Mouse (Mus musculus) embryonic facial prominence, embryonic 11.5 days (tissue): ENCODE measurements around the gene Abcb9. TPM values are rescaled to one million over a fixed set of nuclear protein-coding genes. Genes with fewer than 3 reads are reported as not detected.

ENCODE experiments used
- ATAC-seq: fragments of 200-750 bp; cut with Nextera tagmentation; replicated peaks from 2 replicates; pipeline ENCODE4 v1.8.0; 2017; ENCODE audit warnings: low read depth; ENCODE audit not compliant: insufficient number of reproducible peaks, low FRiP score, low TSS enrichment
- DNase-seq: peaks from one replicate; pipeline ENCODE4 v3.0.0-alpha.2; 2015; ENCODE audit warnings: low spot score
- H3K27ac ChIP-seq: fragments of 300-500 bp; sonication (generic); replicated peaks from 2 replicates; pipeline ENCODE4 v1.5.1; 2014; ENCODE audit warnings: mild to moderate bottlenecking, low read depth, low read length, control low read depth
- H3K27me3 ChIP-seq: fragments of 300-500 bp; sonication (generic); 2 replicates; pipeline ENCODE4 v1.6.1; 2014; ENCODE audit warnings: mild to moderate bottlenecking, low read length, moderate library complexity, mixed read lengths; ENCODE audit not compliant: control insufficient read depth, insufficient read depth
- H3K36me3 ChIP-seq: fragments of 300-500 bp; sonication (generic); replicated peaks from 2 replicates; pipeline ENCODE4 v1.6.1; 2014; ENCODE audit warnings: low read depth, mild to moderate bottlenecking, low read length, moderate library complexity, mixed read lengths; ENCODE audit not compliant: control insufficient read depth, insufficient read depth
- H3K4me1 ChIP-seq: fragments of 300-500 bp; sonication (generic); 2 replicates; pipeline ENCODE4 v1.6.1; 2014; ENCODE audit warnings: low read length, mixed read lengths; ENCODE audit not compliant: control insufficient read depth, insufficient read depth
- H3K4me2 ChIP-seq: fragments of 300-500 bp; sonication (generic); 2 replicates; pipeline ENCODE4 v1.6.1; 2014; ENCODE audit warnings: low read depth, mild to moderate bottlenecking, control low read depth, low read length, moderate library complexity
- H3K4me3 ChIP-seq: fragments of 300-500 bp; sonication (generic); 2 replicates; pipeline ENCODE4 v1.5.1; 2014; ENCODE audit warnings: low read depth, low read length, control low read depth
- H3K9ac ChIP-seq: fragments of 300-500 bp; sonication (generic); replicated peaks from 2 replicates; pipeline ENCODE4 v1.6.1; 2014; ENCODE audit warnings: mild to moderate bottlenecking, control low read depth, low read length
- H3K9me3 ChIP-seq: fragments of 300-500 bp; sonication (generic); replicated peaks from 2 replicates; pipeline ENCODE4 v1.6.1; 2016; ENCODE audit warnings: mild to moderate bottlenecking, low read length, inconsistent platforms, mixed read lengths; ENCODE audit not compliant: control insufficient read depth
- WGBS: fragments of 180-500 bp; shearing (Covaris S2); extraction: QIAGEN DNeasy Blood & Tissue Kit; methylation state at CpG from one replicate; pipeline ENCODE4 v1.1.7; 2014; 5-methylcytosine and 5-hydroxymethylcytosine counted together
- polyA plus RNA-seq: library from polyadenylated mRNA; unstranded; fragments of >200 nt; fragmentation: Nextera tagmentation; extraction: Ambion mirVana; gene quantifications from 2 replicates; pipeline ENCODE4 v1.2.1, GENCODE M21; 2014

The Abcb9 gene
- polyA plus RNA-seq, 1 experiment from 2014 or later = 0.46 TPM

- Histone ChIP-seq H3K4me2 (no peak overlapping the region), H3K9me3 (no peaks in the 10 kb centered on the region), H3K36me3 (no peaks in the 10 kb centered on the region), H3K9ac (no peak overlapping the region), H3K27me3 (no peaks in the 10 kb centered on the region), H3K4me1 (no peaks in the 10 kb centered on the region; the same call in 1 of the 2 replicates), H3K4me3 (no peak overlapping the region), H3K27ac (no peak overlapping the region)
- ATAC-seq (no peak), DNase-seq (no peak)
- WGBS = 88% methylated on average over 9 of the region's 9 CpGs
Observed at GRCm38 (mm10) chr5:124017941-124018340, 77.7 kb downstream of the Abcb9 start.

- Histone ChIP-seq H3K36me3 (no peaks in the 10 kb centered on the region), H3K9ac (no peak overlapping the region), H3K27me3 (no peaks in the 10 kb centered on the region), H3K4me3 (no peak overlapping the region), H3K4me1 (peaks cover 3% of the 10 kb centered on the region), H3K27ac (no peak overlapping the region), H3K4me2 (no peak overlapping the region), H3K9me3 (no peaks in the 10 kb centered on the region)
- DNase-seq (no peak), ATAC-seq (no peak)
- 92% methylated on average over 7 of the region's 7 CpGs for WGBS
Observed at GRCm38 (mm10) chr5:124016291-124016821, 79.2 kb downstream of the Abcb9 start.

- 60% methylated on average over 2 of the region's 2 CpGs for whole genome bisulfite sequencing
- peaks cover 3% of the 10 kb centered on the region for H3K4me1 ChIP-seq
Observed at GRCm38 (mm10) chr5:124015727-124016126, 79.9 kb downstream of the Abcb9 start.

GRCm38 (mm10) chr5:124014791-124015251 is 80.8 kb downstream of the Abcb9 start:
- DNase-seq = no peak
- Histone ChIP-seq H3K36me3 (no peaks in the 10 kb centered on the region; the same call in none of the 2 replicates), H3K4me3 (no peak overlapping the region), H3K9me3 (no peaks in the 10 kb centered on the region), H3K4me2 (no peak overlapping the region), H3K27ac (no peak overlapping the region), H3K9ac (no peak overlapping the region), H3K27me3 (no peaks in the 10 kb centered on the region), H3K4me1 (peaks cover 3% of the 10 kb centered on the region)
- ATAC-seq = no peak
- 25% methylated on average over 11 of the region's 11 CpGs for WGBS

More at GRCm38 (mm10) chr5:124015727-124016126, 79.9 kb downstream of the Abcb9 start:
- ATAC-seq (no peak), DNase-seq (no peak)
- Histone ChIP-seq H3K9ac (no peak overlapping the region), H3K36me3 (no peaks in the 10 kb centered on the region), H3K27me3 (no peaks in the 10 kb centered on the region), H3K4me2 (no peak overlapping the region), H3K27ac (no peak overlapping the region), H3K9me3 (no peaks in the 10 kb centered on the region), H3K4me3 (no peak overlapping the region)

GRCm38 (mm10) chr5:124014180-124014579 is 81.4 kb downstream of the Abcb9 start:
- H3K27ac ChIP-seq = no peak overlapping the region
- H3K4me2 ChIP-seq = no peak overlapping the region
- ATAC-seq (no peak), DNase-seq (no peak)
- no peak overlapping the region for H3K9ac ChIP-seq
- peaks cover 3% of the 10 kb centered on the region for H3K4me1 ChIP-seq
- WGBS = 81% methylated on average over 3 of the region's 3 CpGs
- H3K4me3 ChIP-seq = no peak overlapping the region
- no peaks in the 10 kb centered on the region for H3K9me3 ChIP-seq
- no peaks in the 10 kb centered on the region for H3K27me3 ChIP-seq
- H3K36me3 ChIP-seq = peaks cover 3% of the 10 kb centered on the region

GRCm38 (mm10) chr5:124013747-124014146 is 81.9 kb downstream of the Abcb9 start:
- H3K4me2 ChIP-seq = no peak overlapping the region
- H3K27ac ChIP-seq = no peak overlapping the region
- H3K27me3 ChIP-seq = no peaks in the 10 kb centered on the region
- ATAC-seq (no peak), DNase-seq (no peak)
- WGBS = 81% methylated on average over 16 of the region's 16 CpGs
- no peak overlapping the region for H3K9ac ChIP-seq
- H3K4me1 ChIP-seq = peaks cover 3% of the 10 kb centered on the region
- H3K4me3 ChIP-seq = no peak overlapping the region
- H3K9me3 ChIP-seq = no peaks in the 10 kb centered on the region
- peaks cover 3% of the 10 kb centered on the region for H3K36me3 ChIP-seq

GRCm38 (mm10) chr5:124012885-124013284 is 82.7 kb downstream of the Abcb9 start:
- peaks cover 3% of the 10 kb centered on the region for H3K36me3 ChIP-seq
- WGBS = 86% methylated on average over 10 of the region's 10 CpGs
- no peaks in the 10 kb centered on the region for H3K9me3 ChIP-seq
- H3K4me3 ChIP-seq = no peak overlapping the region
- no peaks in the 10 kb centered on the region for H3K27me3 ChIP-seq
- DNase-seq (no peak), ATAC-seq (no peak)
- H3K27ac ChIP-seq = no peak overlapping the region
- no peak overlapping the region for H3K9ac ChIP-seq
- no peak overlapping the region for H3K4me2 ChIP-seq
- peaks cover 3% of the 10 kb centered on the region for H3K4me1 ChIP-seq

GRCm38 (mm10) chr5:124011927-124012326 is 83.7 kb downstream of the Abcb9 start:
- WGBS = 32% methylated on average over 8 of the region's 8 CpGs
- Histone ChIP-seq H3K4me2 (no peak overlapping the region), H3K9ac (peak overlapping the region; percentile 18), H3K36me3 (peaks cover 3% of the 10 kb centered on the region), H3K4me1 (peaks cover 3% of the 10 kb centered on the region), H3K4me3 (no peak overlapping the region), H3K9me3 (no peaks in the 10 kb centered on the region), H3K27me3 (no peaks in the 10 kb centered on the region), H3K27ac (peak overlapping the region; percentile 43; the same call in 1 of the 2 replicates)
- DNase-seq (no peak), ATAC-seq (no peak)
